Mouse (Mus musculus): Measurements from ENCODE around the gene Gm45062. TPM values are rescaled to one million over a fixed set of nuclear protein-coding genes. Genes with fewer than 3 reads are reported as not detected.

Gm45062 gene
- polyA plus RNA-seq, 1 experiment from 2014 or later: 10.7 TPM

Other genes with a start within 250 kb of the Gm45062 start
- gene Col28a1, start 66.8 kb upstream of the Gm45062 start, polyA plus RNA-seq (2015; fragmentation: Nextera tagmentation; extraction: Ambion mirVana): 1.2 and 2.8 TPM in 2 replicates
- gene Mios, start 50.2 kb upstream of the Gm45062 start, polyA plus RNA-seq (2015; fragmentation: Nextera tagmentation; extraction: Ambion mirVana): 22.3 and 22.6 TPM in 2 replicates
- 47.7 and 61.1 TPM in 2 replicates for gene Rpa3, start 277 bp upstream of the Gm45062 start, polyA plus RNA-seq (2015; fragmentation: Nextera tagmentation; extraction: Ambion mirVana)
- 55.1 and 57.4 TPM in 2 replicates for gene Umad1, start 162 bp upstream of the Gm45062 start, polyA plus RNA-seq (2015; fragmentation: Nextera tagmentation; extraction: Ambion mirVana)